Mouse (Mus musculus): ENCODE measurements around the gene Dkk2. TPM values are rescaled to one million over a fixed set of nuclear protein-coding genes. Genes with fewer than 3 reads are reported as not detected.
"Not testable (repeated sequence)": the region's sequence is repeated elsewhere in the genome, so short reads cannot be mapped to it uniquely, and the experiment has no call there.

Dkk2 gene
- 1.5 and 4.2 TPM in 2 replicates for polyA plus RNA-seq (2015; fragmentation: Nextera tagmentation; extraction: Ambion mirVana)

GRCm38 (mm10) chr3:132085112-132085822, at the start of gene Dkk2:
TSS of gene Dkk2 (plus strand) at chr3:132085292.
- no peaks in the 10 kb centered on the region for H3K36me3 ChIP-seq
- whole genome bisulfite sequencing = under 1% methylated on average over 33 of the region's 33 CpGs
- ATAC-seq (replicated peaks; ENCODE audit: insufficient number of reproducible peaks, insufficient read depth, low FRiP score, low read depth) = no peak

GRCm38 (mm10) chr3:132036704-132037103, 48.4 kb upstream of the Dkk2 start:
- Histone ChIP-seq H3K27me3 (no peaks in the 10 kb centered on the region), H3K4me2 (no peak overlapping the region), H3K9me3 (replicated peaks) (no peaks in the 10 kb centered on the region), H3K9ac (no peak overlapping the region), H3K27ac (no peak overlapping the region), H3K36me3 (no peaks in the 10 kb centered on the region), H3K4me1 (replicated peaks) (no peaks in the 10 kb centered on the region), H3K4me3 (no peak overlapping the region)
- WGBS = 75% methylated on average over 2 of the region's 2 CpGs
- no peak for ATAC-seq (replicated peaks; ENCODE audit: insufficient number of reproducible peaks, insufficient read depth, low FRiP score, low read depth)

More at GRCm38 (mm10) chr3:132085112-132085822, at the start of gene Dkk2:
- Histone ChIP-seq H3K9ac (peak within 1 kb of the TSS; percentile 44), H3K27ac (no peak within 1 kb of the TSS), H3K9me3 (replicated peaks) (no peaks in the 10 kb centered on the region), H3K4me2 (peak within 1 kb of the TSS; percentile 94), H3K4me3 (peak within 1 kb of the TSS; percentile 54), H3K4me1 (replicated peaks) (peaks cover 35% of the 10 kb centered on the region), H3K27me3 (peaks cover 28% of the 10 kb centered on the region)

- H3K27me3 ChIP-seq = no peaks in the 10 kb centered on the region
- H3K4me3 ChIP-seq = no peak overlapping the region
- ATAC-seq (replicated peaks; ENCODE audit: insufficient number of reproducible peaks, insufficient read depth, low FRiP score, low read depth) = no peak
- no peaks in the 10 kb centered on the region for H3K36me3 ChIP-seq
- 26% methylated on average over 10 of the region's 10 CpGs for WGBS
- H3K9ac ChIP-seq = no peak overlapping the region
- H3K4me2 ChIP-seq = peak overlapping the region; percentile 13
- no peaks in the 10 kb centered on the region for H3K4me1 ChIP-seq (replicated peaks)
- no peaks in the 10 kb centered on the region for H3K9me3 ChIP-seq (replicated peaks)
- H3K27ac ChIP-seq = no peak overlapping the region
These were observed 47.4 kb upstream of the Dkk2 start for GRCm38 (mm10) chr3:132037670-132038069.

- Histone ChIP-seq H3K4me1 (replicated peaks) (no peaks in the 10 kb centered on the region), H3K27me3 (no peaks in the 10 kb centered on the region), H3K9ac (no peak overlapping the region), H3K4me2 (no peak overlapping the region), H3K36me3 (no peaks in the 10 kb centered on the region), H3K4me3 (no peak overlapping the region), H3K9me3 (replicated peaks) (no peaks in the 10 kb centered on the region), H3K27ac (no peak overlapping the region)
- no peak for ATAC-seq (replicated peaks; ENCODE audit: insufficient number of reproducible peaks, insufficient read depth, low FRiP score, low read depth)
- WGBS = 79% methylated on average over 3 of the region's 3 CpGs
These were observed 45.0 kb upstream of the Dkk2 start for GRCm38 (mm10) chr3:132040066-132040465.

GRCm38 (mm10) chr3:132050884-132051457, 34.1 kb upstream of the Dkk2 start:
- H3K4me3 ChIP-seq = no peak overlapping the region
- no peaks in the 10 kb centered on the region for H3K36me3 ChIP-seq
- H3K9ac ChIP-seq = no peak overlapping the region
- no peak for ATAC-seq (replicated peaks; ENCODE audit: insufficient number of reproducible peaks, insufficient read depth, low FRiP score, low read depth)
- WGBS = 71% methylated on average over 8 of the region's 8 CpGs
- H3K27ac ChIP-seq = no peak overlapping the region
- no peak overlapping the region for H3K4me2 ChIP-seq
- H3K27me3 ChIP-seq = no peaks in the 10 kb centered on the region
- no peaks in the 10 kb centered on the region for H3K9me3 ChIP-seq (replicated peaks)
- H3K4me1 ChIP-seq (replicated peaks) = no peaks in the 10 kb centered on the region

GRCm38 (mm10) chr3:132062816-132063215, 22.3 kb upstream of the Dkk2 start:
- WGBS = 71% methylated on average over 1 of the region's 1 CpGs
- H3K27me3 ChIP-seq; H3K9me3 ChIP-seq (replicated peaks); H3K4me3 ChIP-seq; H3K4me1 ChIP-seq (replicated peaks); H3K27ac ChIP-seq; H3K9ac ChIP-seq; H3K4me2 ChIP-seq; H3K36me3 ChIP-seq; ATAC-seq (replicated peaks; ENCODE audit: insufficient number of reproducible peaks, insufficient read depth, low FRiP score, low read depth): not testable (repeated sequence)

GRCm38 (mm10) chr3:132063374-132063773, 21.7 kb upstream of the Dkk2 start:
- no peak overlapping the region for H3K4me3 ChIP-seq
- no peaks in the 10 kb centered on the region for H3K4me1 ChIP-seq (replicated peaks)
- WGBS = 92% methylated on average over 3 of the region's 3 CpGs
- no peak overlapping the region for H3K27ac ChIP-seq
- H3K9me3 ChIP-seq (replicated peaks) = no peaks in the 10 kb centered on the region
- no peak overlapping the region for H3K9ac ChIP-seq
- ATAC-seq (replicated peaks; ENCODE audit: insufficient number of reproducible peaks, insufficient read depth, low FRiP score, low read depth) = no peak
- no peak overlapping the region for H3K4me2 ChIP-seq
- H3K27me3 ChIP-seq = no peaks in the 10 kb centered on the region
- H3K36me3 ChIP-seq = no peaks in the 10 kb centered on the region

GRCm38 (mm10) chr3:132063966-132064365, 21.1 kb upstream of the Dkk2 start:
- Histone ChIP-seq H3K36me3 (no peaks in the 10 kb centered on the region), H3K9ac (no peak overlapping the region), H3K4me2 (no peak overlapping the region), H3K9me3 (replicated peaks) (no peaks in the 10 kb centered on the region), H3K4me3 (no peak overlapping the region), H3K27ac (no peak overlapping the region), H3K27me3 (no peaks in the 10 kb centered on the region), H3K4me1 (replicated peaks) (no peaks in the 10 kb centered on the region)
- WGBS = 64% methylated on average over 4 of the region's 4 CpGs
- no peak for ATAC-seq (replicated peaks; ENCODE audit: insufficient number of reproducible peaks, insufficient read depth, low FRiP score, low read depth)

GRCm38 (mm10) chr3:132064920-132065319, 20.2 kb upstream of the Dkk2 start:
- WGBS = 68% methylated on average over 1 of the region's 1 CpGs
- Histone ChIP-seq H3K4me1 (replicated peaks) (no peaks in the 10 kb centered on the region), H3K9ac (no peak overlapping the region), H3K9me3 (replicated peaks) (no peaks in the 10 kb centered on the region), H3K27ac (no peak overlapping the region), H3K27me3 (no peaks in the 10 kb centered on the region), H3K4me3 (no peak overlapping the region), H3K4me2 (no peak overlapping the region), H3K36me3 (no peaks in the 10 kb centered on the region)
- no peak for ATAC-seq (replicated peaks; ENCODE audit: insufficient number of reproducible peaks, insufficient read depth, low FRiP score, low read depth)

GRCm38 (mm10) chr3:132070949-132071348, 14.1 kb upstream of the Dkk2 start:
- Histone ChIP-seq H3K36me3 (no peaks in the 10 kb centered on the region), H3K4me3 (no peak overlapping the region), H3K4me1 (replicated peaks) (no peaks in the 10 kb centered on the region), H3K27ac (no peak overlapping the region), H3K9me3 (replicated peaks) (no peaks in the 10 kb centered on the region), H3K4me2 (no peak overlapping the region), H3K27me3 (no peaks in the 10 kb centered on the region), H3K9ac (no peak overlapping the region)
- WGBS = 46% methylated on average over 2 of the region's 2 CpGs
- ATAC-seq (replicated peaks; ENCODE audit: insufficient number of reproducible peaks, insufficient read depth, low FRiP score, low read depth) = no peak

- Histone ChIP-seq H3K4me3 (peak overlapping the region; percentile 54), H3K36me3 (no peaks in the 10 kb centered on the region), H3K27me3 (peaks cover 28% of the 10 kb centered on the region), H3K9ac (no peak overlapping the region), H3K9me3 (replicated peaks) (no peaks in the 10 kb centered on the region), H3K4me2 (peak overlapping the region; percentile 94), H3K27ac (no peak overlapping the region), H3K4me1 (replicated peaks) (peaks cover 35% of the 10 kb centered on the region)
- ATAC-seq (replicated peaks; ENCODE audit: insufficient number of reproducible peaks, insufficient read depth, low FRiP score, low read depth) = peak; percentile 44; the same call in 1 of the 2 replicates
- 5% methylated on average over 13 of the region's 13 CpGs for WGBS
These were observed 1.1 kb upstream of the Dkk2 start for GRCm38 (mm10) chr3:132084018-132084417.

DNA sequence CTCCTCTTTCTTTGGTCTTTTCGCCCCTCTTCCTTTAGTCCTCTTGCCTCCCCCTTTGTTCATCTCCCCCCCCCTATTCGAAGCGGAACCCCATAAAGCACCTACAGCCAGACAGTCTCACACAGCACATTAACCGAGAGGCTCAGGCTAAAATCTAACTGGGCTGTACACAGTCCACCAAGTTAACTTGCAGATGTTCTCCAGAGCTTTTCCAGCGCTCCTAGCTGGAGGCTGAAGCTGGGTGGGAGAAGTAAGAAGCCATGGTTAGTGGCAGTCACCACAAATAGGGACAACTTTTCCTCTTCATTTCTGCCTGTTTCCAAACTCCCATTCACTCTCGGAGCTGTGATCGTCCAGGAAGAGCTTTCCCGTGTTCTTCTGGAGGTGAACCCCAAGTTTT, 412 bp upstream of the Dkk2 start:
- Histone ChIP-seq H3K27ac (no peak overlapping the region), H3K27me3 (peaks cover 28% of the 10 kb centered on the region), H3K9ac (0 out of 2 replicates have a peak overlapping the region, but pooled peaks have one; percentile 44), H3K36me3 (no peaks in the 10 kb centered on the region), H3K9me3 (replicated peaks) (no peaks in the 10 kb centered on the region), H3K4me1 (replicated peaks) (peaks cover 35% of the 10 kb centered on the region), H3K4me2 (peak overlapping the region; percentile 94), H3K4me3 (peak overlapping the region; percentile 54)
- 5% methylated on average over 8 of the region's 8 CpGs for WGBS
- no peak for ATAC-seq (replicated peaks; ENCODE audit: insufficient number of reproducible peaks, insufficient read depth, low FRiP score, low read depth)
